Mouse (Mus musculus): Measurements from ENCODE around the gene Gm26992. TPM values are rescaled to one million over a fixed set of nuclear protein-coding genes. Genes with fewer than 3 reads are reported as not detected.

Gm26992 gene
- total RNA-seq, 1 experiment = not detected

- H3K4me1 ChIP-seq (ENCODE audit: control insufficient read depth in 2 of 2, insufficient read depth in 2 of 2, low read length in 2 of 2, poor library complexity in 1 of 2) = peaks cover 0 to 1% of the 10 kb centered on the region in 2 experiments; a peak in 1 of 4 replicates
- H3K4me3 ChIP-seq (ENCODE audit: insufficient read depth in 1 of 2, low read depth in 1 of 2, low read length in 2 of 2, poor library complexity in 1 of 2, severe bottlenecking in 1 of 2) = peak overlapping the region; percentile 29 to 49
- H3K9ac ChIP-seq (ENCODE audit: insufficient read depth, low read depth, low read length, poor library complexity, severe bottlenecking) = peak overlapping the region; percentile 31; the same call in 1 of the 2 replicates
- no peak for DNase-seq (ENCODE audit: low read depth, low spot score)
- no peaks in the 10 kb centered on the region for H3K36me3 ChIP-seq (ENCODE audit: control insufficient read depth, insufficient read depth, low read length, poor library complexity, severe bottlenecking)
- peak overlapping the region; percentile 98 for H3K27ac ChIP-seq (ENCODE audit: insufficient read depth, low read depth, low read length, poor library complexity, severe bottlenecking)
- no peaks in the 10 kb centered on the region for H3K9me3 ChIP-seq (ENCODE audit: control insufficient read depth, insufficient read depth, low read depth, low read length)
- in situ Hi-C loops (cut with MboI; ENCODE audit: low sequenced_read_pairs in 2 of 2, unreplicated experiment in 2 of 2) = no loop called here
- no peak for TF ChIP-seq ZNF384 (IDR thresholded peaks at IDR 0.05; ENCODE audit: low read depth, low read length)
- no peak for TF ChIP-seq ZC3H11A (IDR thresholded peaks at IDR 0.05; ENCODE audit: borderline replicate concordance, low read depth, low read length)
- TF ChIP-seq HCFC1 (IDR thresholded peaks at IDR 0.05; ENCODE audit: borderline replicate concordance, insufficient read depth, low read length) = no peak
- no peak for TF ChIP-seq MAFK (IDR thresholded peaks at IDR 0.05; ENCODE audit: insufficient read depth, low read depth, low read length)
- no peak for TF ChIP-seq CHD2 (IDR thresholded peaks at IDR 0.05; ENCODE audit: low read depth, low read length)
Observed at GRCm38 (mm10) chrX:103438023-103438422, 16.2 kb downstream of the Gm26992 start.

DNA sequence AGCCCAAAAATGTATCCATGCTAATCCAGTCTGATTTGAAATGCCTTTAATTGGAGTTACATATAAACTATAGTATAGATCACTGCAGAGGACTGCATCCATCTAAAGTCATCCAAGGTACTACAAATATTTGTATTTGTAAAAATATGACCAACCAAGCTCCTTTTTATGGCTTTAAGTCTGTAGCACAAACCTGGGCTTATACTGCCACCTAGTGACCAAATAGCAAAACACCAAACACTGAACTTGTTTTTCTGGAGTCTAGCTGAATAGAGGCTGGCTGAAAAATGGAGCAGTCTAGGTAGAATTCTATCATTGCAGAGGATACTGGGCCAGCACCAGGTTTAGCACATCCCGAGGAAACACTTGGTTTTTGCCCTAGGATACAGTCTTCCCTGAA, 19.0 kb downstream of the Gm26992 start:
- Histone ChIP-seq H3K36me3 (ENCODE audit: control insufficient read depth, insufficient read depth, low read length, poor library complexity, severe bottlenecking) (no peaks in the 10 kb centered on the region), H3K9me3 (ENCODE audit: control insufficient read depth, insufficient read depth, low read depth, low read length) (no peaks in the 10 kb centered on the region), H3K4me3 (ENCODE audit: insufficient read depth in 1 of 2, low read depth in 1 of 2, low read length in 2 of 2, poor library complexity in 1 of 2, severe bottlenecking in 1 of 2) (no peak overlapping the region), H3K4me1 (ENCODE audit: control insufficient read depth in 2 of 2, insufficient read depth in 2 of 2, low read length in 2 of 2, poor library complexity in 1 of 2) (no peaks in the 10 kb centered on the region; a peak in 1 of 4 replicates), H3K27ac (ENCODE audit: insufficient read depth, low read depth, low read length, poor library complexity, severe bottlenecking) (no peak overlapping the region), H3K9ac (ENCODE audit: insufficient read depth, low read depth, low read length, poor library complexity, severe bottlenecking) (no peak overlapping the region)
- in situ Hi-C loops (cut with MboI; ENCODE audit: low sequenced_read_pairs in 2 of 2, unreplicated experiment in 2 of 2) = loop anchor here in 1 of 2 experiments (10.0 kb wide), 1 partner anchor 176 kb away; no protein-coding TSS in a partner anchor
- TF ChIP-seq ZC3H11A (IDR thresholded peaks at IDR 0.05; ENCODE audit: borderline replicate concordance, low read depth, low read length) (peak; percentile 63; the same call in 1 of the 2 replicates), MAFK (IDR thresholded peaks at IDR 0.05; ENCODE audit: insufficient read depth, low read depth, low read length) (no peak), CHD2 (IDR thresholded peaks at IDR 0.05; ENCODE audit: low read depth, low read length) (no peak), HCFC1 (IDR thresholded peaks at IDR 0.05; ENCODE audit: borderline replicate concordance, insufficient read depth, low read length) (no peak), ZNF384 (IDR thresholded peaks at IDR 0.05; ENCODE audit: low read depth, low read length) (no peak)
- DNase-seq (ENCODE audit: low read depth, low spot score) = no peak

- Histone ChIP-seq H3K27ac (ENCODE audit: insufficient read depth, low read depth, low read length, poor library complexity, severe bottlenecking) (no peak overlapping the region), H3K36me3 (ENCODE audit: control insufficient read depth, insufficient read depth, low read length, poor library complexity, severe bottlenecking) (no peaks in the 10 kb centered on the region), H3K4me1 (ENCODE audit: control insufficient read depth in 2 of 2, insufficient read depth in 2 of 2, low read length in 2 of 2, poor library complexity in 1 of 2) (no peaks in the 10 kb centered on the region; a peak in 1 of 4 replicates), H3K9me3 (ENCODE audit: control insufficient read depth, insufficient read depth, low read depth, low read length) (no peaks in the 10 kb centered on the region), H3K4me3 (ENCODE audit: insufficient read depth in 1 of 2, low read depth in 1 of 2, low read length in 2 of 2, poor library complexity in 1 of 2, severe bottlenecking in 1 of 2) (no peak overlapping the region; a peak in 1 of 4 replicates), H3K9ac (ENCODE audit: insufficient read depth, low read depth, low read length, poor library complexity, severe bottlenecking) (peak overlapping the region; percentile 5; the same call in 1 of the 2 replicates)
- in situ Hi-C loops (cut with MboI; ENCODE audit: low sequenced_read_pairs in 2 of 2, unreplicated experiment in 2 of 2) = loop anchor here in 1 of 2 experiments (10.0 kb wide), 1 partner anchor 179 kb away; no protein-coding TSS in a partner anchor
- TF ChIP-seq ZC3H11A (IDR thresholded peaks at IDR 0.05; ENCODE audit: borderline replicate concordance, low read depth, low read length) (0 out of 2 replicates have a peak, but pooled peaks have one; percentile 5), HCFC1 (IDR thresholded peaks at IDR 0.05; ENCODE audit: borderline replicate concordance, insufficient read depth, low read length) (no peak)
- DNase-seq (ENCODE audit: low read depth, low spot score) = no peak
Observed at GRCm38 (mm10) chrX:103443755-103444154, 21.9 kb downstream of the Gm26992 start.

- peak overlapping the region; percentile 93 for H3K9ac ChIP-seq (ENCODE audit: insufficient read depth, low read depth, low read length, poor library complexity, severe bottlenecking)
Observed at GRCm38 (mm10) chrX:103447539-103448169, 25.8 kb downstream of the Gm26992 start.

More at GRCm38 (mm10) chrX:103447539-103448169, 25.8 kb downstream of the Gm26992 start:
- Histone ChIP-seq H3K4me1 (ENCODE audit: control insufficient read depth in 2 of 2, insufficient read depth in 2 of 2, low read length in 2 of 2, poor library complexity in 1 of 2) (no peaks in the 10 kb centered on the region), H3K4me3 (ENCODE audit: insufficient read depth in 1 of 2, low read depth in 1 of 2, low read length in 2 of 2, poor library complexity in 1 of 2, severe bottlenecking in 1 of 2) (peak overlapping the region; percentile 79 to 94), H3K9me3 (ENCODE audit: control insufficient read depth, insufficient read depth, low read depth, low read length) (no peaks in the 10 kb centered on the region), H3K27ac (ENCODE audit: insufficient read depth, low read depth, low read length, poor library complexity, severe bottlenecking) (peak overlapping the region; percentile 91), H3K36me3 (ENCODE audit: control insufficient read depth, insufficient read depth, low read length, poor library complexity, severe bottlenecking) (no peaks in the 10 kb centered on the region; the same call in 1 of the 2 replicates)
- no peak for TF ChIP-seq ZNF384 (IDR thresholded peaks at IDR 0.05; ENCODE audit: low read depth, low read length)
- TF ChIP-seq CHD2 (IDR thresholded peaks at IDR 0.05; ENCODE audit: low read depth, low read length) = peak; percentile 37; the same call in 1 of the 2 replicates
- no peak for TF ChIP-seq ZC3H11A (IDR thresholded peaks at IDR 0.05; ENCODE audit: borderline replicate concordance, low read depth, low read length)
- no peak for TF ChIP-seq MAFK (IDR thresholded peaks at IDR 0.05; ENCODE audit: insufficient read depth, low read depth, low read length)
- TF ChIP-seq HCFC1 (IDR thresholded peaks at IDR 0.05; ENCODE audit: borderline replicate concordance, insufficient read depth, low read length) = no peak
- in situ Hi-C loops (cut with MboI; ENCODE audit: low sequenced_read_pairs in 2 of 2, unreplicated experiment in 2 of 2) = loop anchor here in 1 of 2 experiments (10.0 kb wide), 1 partner anchor 183 kb away; no protein-coding TSS in a partner anchor
- peak; percentile 71 for DNase-seq (ENCODE audit: low read depth, low spot score)

Measured in ES-E14 (cell line).